Mouse (Mus musculus) embryonic facial prominence, embryonic 11.5 days (tissue): Measurements from ENCODE around the gene Mgmt. TPM values are rescaled to one million over a fixed set of nuclear protein-coding genes. Genes with fewer than 3 reads are reported as not detected.
A peak's percentile ranks its signal among the peaks of the same experiment; 100 is the strongest.

ENCODE experiments used
- ATAC-seq: fragments of 200-750 bp; cut with Nextera tagmentation; replicated peaks from 2 replicates; pipeline ENCODE4 v1.8.0; 2017; ENCODE audit warnings: low read depth; ENCODE audit not compliant: insufficient number of reproducible peaks, low FRiP score, low TSS enrichment
- DNase-seq: peaks from one replicate; pipeline ENCODE4 v3.0.0-alpha.2; 2015; ENCODE audit warnings: low spot score
- H3K27ac ChIP-seq: fragments of 300-500 bp; sonication (generic); replicated peaks from 2 replicates; pipeline ENCODE4 v1.5.1; 2014; ENCODE audit warnings: mild to moderate bottlenecking, low read depth, low read length, control low read depth
- H3K27me3 ChIP-seq: fragments of 300-500 bp; sonication (generic); 2 replicates; pipeline ENCODE4 v1.6.1; 2014; ENCODE audit warnings: mild to moderate bottlenecking, low read length, moderate library complexity, mixed read lengths; ENCODE audit not compliant: control insufficient read depth, insufficient read depth
- H3K36me3 ChIP-seq: fragments of 300-500 bp; sonication (generic); replicated peaks from 2 replicates; pipeline ENCODE4 v1.6.1; 2014; ENCODE audit warnings: low read depth, mild to moderate bottlenecking, low read length, moderate library complexity, mixed read lengths; ENCODE audit not compliant: control insufficient read depth, insufficient read depth
- H3K4me1 ChIP-seq: fragments of 300-500 bp; sonication (generic); 2 replicates; pipeline ENCODE4 v1.6.1; 2014; ENCODE audit warnings: low read length, mixed read lengths; ENCODE audit not compliant: control insufficient read depth, insufficient read depth
- H3K4me2 ChIP-seq: fragments of 300-500 bp; sonication (generic); 2 replicates; pipeline ENCODE4 v1.6.1; 2014; ENCODE audit warnings: low read depth, mild to moderate bottlenecking, control low read depth, low read length, moderate library complexity
- H3K4me3 ChIP-seq: fragments of 300-500 bp; sonication (generic); 2 replicates; pipeline ENCODE4 v1.5.1; 2014; ENCODE audit warnings: low read depth, low read length, control low read depth
- H3K9ac ChIP-seq: fragments of 300-500 bp; sonication (generic); replicated peaks from 2 replicates; pipeline ENCODE4 v1.6.1; 2014; ENCODE audit warnings: mild to moderate bottlenecking, control low read depth, low read length
- H3K9me3 ChIP-seq: fragments of 300-500 bp; sonication (generic); replicated peaks from 2 replicates; pipeline ENCODE4 v1.6.1; 2016; ENCODE audit warnings: mild to moderate bottlenecking, low read length, inconsistent platforms, mixed read lengths; ENCODE audit not compliant: control insufficient read depth
- WGBS: fragments of 180-500 bp; shearing (Covaris S2); extraction: QIAGEN DNeasy Blood & Tissue Kit; methylation state at CpG from one replicate; pipeline ENCODE4 v1.1.7; 2014; 5-methylcytosine and 5-hydroxymethylcytosine counted together
- polyA plus RNA-seq: library from polyadenylated mRNA; unstranded; fragments of >200 nt; fragmentation: Nextera tagmentation; extraction: Ambion mirVana; gene quantifications from 2 replicates; pipeline ENCODE4 v1.2.1, GENCODE M21; 2014

Mgmt gene
- polyA plus RNA-seq, 1 experiment from 2014 or later: 5.0 TPM

GRCm38 (mm10) chr7:137030789-137031188 is 136.4 kb downstream of the Mgmt start:
- Histone ChIP-seq H3K36me3 (no peaks in the 10 kb centered on the region), H3K4me1 (no peaks in the 10 kb centered on the region), H3K4me2 (no peak overlapping the region), H3K4me3 (no peak overlapping the region), H3K9ac (no peak overlapping the region), H3K27ac (no peak overlapping the region), H3K27me3 (no peaks in the 10 kb centered on the region), H3K9me3 (no peaks in the 10 kb centered on the region)
- WGBS: 88% methylated on average over 4 of the region's 4 CpGs
- no peak for ATAC-seq
- no peak for DNase-seq

DNA sequence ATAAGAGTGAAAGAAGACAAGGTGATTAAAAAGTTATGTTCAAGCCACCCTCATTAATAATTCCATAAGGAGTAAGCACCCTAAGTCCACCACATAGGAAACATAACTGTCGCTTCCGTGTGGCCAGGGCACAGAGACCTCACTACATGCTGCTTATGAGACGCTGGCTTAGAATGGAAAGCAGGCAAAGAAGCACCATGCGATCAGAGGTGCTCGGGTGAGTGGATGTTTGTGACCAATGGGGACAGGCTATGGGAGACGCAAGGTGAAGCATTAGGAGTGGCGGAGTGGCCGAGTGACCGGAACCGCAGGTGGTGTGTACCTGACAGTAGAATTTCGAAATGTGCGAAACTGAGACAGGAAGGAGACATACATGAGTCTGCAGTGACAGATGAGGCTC is 138.8 kb downstream of the Mgmt start:
- DNase-seq (no peak), ATAC-seq (no peak)
- Histone ChIP-seq H3K36me3 (no peaks in the 10 kb centered on the region), H3K4me2 (no peak overlapping the region), H3K9me3 (no peaks in the 10 kb centered on the region), H3K9ac (no peak overlapping the region), H3K27me3 (no peaks in the 10 kb centered on the region), H3K27ac (no peak overlapping the region), H3K4me1 (no peaks in the 10 kb centered on the region; the same call in 1 of the 2 replicates), H3K4me3 (no peak overlapping the region)
- WGBS: 97% methylated on average over 12 of the region's 12 CpGs

DNA sequence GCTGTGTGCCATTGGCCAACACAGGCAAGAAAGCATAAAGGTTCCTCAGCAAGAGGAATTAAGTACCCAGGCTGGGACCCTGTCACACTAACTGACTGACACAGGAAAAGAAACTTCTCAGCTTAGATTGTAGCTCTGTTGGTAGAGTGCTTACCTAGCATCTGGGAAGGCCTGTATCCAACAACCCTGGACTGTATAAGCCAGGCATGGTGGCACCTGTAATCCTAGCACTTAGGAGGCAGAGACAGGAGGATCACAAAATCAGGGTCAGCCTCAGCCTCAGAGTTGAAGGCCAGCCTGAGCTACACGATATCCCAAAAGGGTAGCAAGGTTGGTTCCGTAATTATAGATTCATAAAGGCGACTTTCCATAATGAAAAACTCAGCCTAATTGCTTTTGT is 140.6 kb downstream of the Mgmt start:
- H3K4me2 ChIP-seq: no peak overlapping the region
- H3K27ac ChIP-seq: no peak overlapping the region
- no peaks in the 10 kb centered on the region for H3K36me3 ChIP-seq
- ATAC-seq: no peak
- H3K27me3 ChIP-seq: no peaks in the 10 kb centered on the region
- no peak for DNase-seq
- H3K9ac ChIP-seq: no peak overlapping the region
- H3K9me3 ChIP-seq: no peaks in the 10 kb centered on the region
- no peaks in the 10 kb centered on the region; the same call in 1 of the 2 replicates for H3K4me1 ChIP-seq
- no peak overlapping the region for H3K4me3 ChIP-seq
- whole genome bisulfite sequencing: 95% methylated on average over 3 of the region's 3 CpGs

GRCm38 (mm10) chr7:137035916-137036315 is 141.5 kb downstream of the Mgmt start:
- no peaks in the 10 kb centered on the region for H3K9me3 ChIP-seq
- no peak overlapping the region for H3K4me2 ChIP-seq
- H3K27ac ChIP-seq: no peak overlapping the region
- WGBS: 69% methylated on average over 5 of the region's 5 CpGs
- no peaks in the 10 kb centered on the region for H3K36me3 ChIP-seq
- DNase-seq (no peak), ATAC-seq (no peak)
- H3K9ac ChIP-seq: no peak overlapping the region
- no peaks in the 10 kb centered on the region for H3K27me3 ChIP-seq
- no peaks in the 10 kb centered on the region; the same call in 1 of the 2 replicates for H3K4me1 ChIP-seq
- no peak overlapping the region for H3K4me3 ChIP-seq

DNA sequence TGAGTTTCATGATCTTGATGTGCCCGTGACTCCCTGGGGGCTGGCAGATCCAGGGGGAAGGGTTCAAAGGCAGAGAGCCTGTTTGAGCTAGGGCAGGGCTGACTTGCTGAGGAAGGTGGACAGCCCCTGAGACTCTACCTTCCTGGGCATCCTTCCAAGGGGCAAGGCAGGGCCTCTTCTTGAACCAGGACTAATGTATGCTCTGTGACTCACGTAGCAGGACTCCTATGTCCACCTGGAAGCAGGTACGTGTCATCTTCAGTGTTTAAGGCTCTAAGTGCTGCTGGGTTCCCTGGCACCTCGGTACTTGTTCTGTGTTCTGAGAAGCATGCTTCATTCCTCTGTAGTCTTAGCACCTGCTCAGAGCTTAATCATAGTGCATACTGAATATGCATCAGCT is 143.1 kb downstream of the Mgmt start:
- no peaks in the 10 kb centered on the region for H3K36me3 ChIP-seq
- DNase-seq: no peak
- no peaks in the 10 kb centered on the region for H3K9me3 ChIP-seq
- no peaks in the 10 kb centered on the region; the same call in 1 of the 2 replicates for H3K4me1 ChIP-seq
- no peak overlapping the region for H3K27ac ChIP-seq
- H3K27me3 ChIP-seq: no peaks in the 10 kb centered on the region
- no peak overlapping the region for H3K4me3 ChIP-seq
- ATAC-seq: no peak
- no peak overlapping the region for H3K4me2 ChIP-seq
- 81% methylated on average over 4 of the region's 4 CpGs for WGBS
- no peak overlapping the region for H3K9ac ChIP-seq

- Histone ChIP-seq H3K27me3 (no peaks in the 10 kb centered on the region), H3K4me3 (no peak overlapping the region), H3K36me3 (no peaks in the 10 kb centered on the region), H3K9me3 (no peaks in the 10 kb centered on the region), H3K9ac (no peak overlapping the region), H3K4me2 (no peak overlapping the region), H3K27ac (no peak overlapping the region), H3K4me1 (no peaks in the 10 kb centered on the region; the same call in 1 of the 2 replicates)
- DNase-seq (peak; percentile 12), ATAC-seq (no peak)
- 55% methylated on average over 5 of the region's 5 CpGs for WGBS
Measured at GRCm38 (mm10) chr7:137037872-137038271, 143.5 kb downstream of the Mgmt start.

- no peak overlapping the region for H3K4me2 ChIP-seq
- no peak for DNase-seq
- H3K27ac ChIP-seq: no peak overlapping the region
- H3K9me3 ChIP-seq: no peaks in the 10 kb centered on the region
- 68% methylated on average over 10 of the region's 10 CpGs for WGBS
- H3K9ac ChIP-seq: no peak overlapping the region
- H3K4me1 ChIP-seq: no peaks in the 10 kb centered on the region; the same call in 1 of the 2 replicates
- H3K27me3 ChIP-seq: no peaks in the 10 kb centered on the region
- no peaks in the 10 kb centered on the region for H3K36me3 ChIP-seq
- H3K4me3 ChIP-seq: no peak overlapping the region
- no peak for ATAC-seq
Measured at GRCm38 (mm10) chr7:137038311-137038945, 144.0 kb downstream of the Mgmt start.

DNA sequence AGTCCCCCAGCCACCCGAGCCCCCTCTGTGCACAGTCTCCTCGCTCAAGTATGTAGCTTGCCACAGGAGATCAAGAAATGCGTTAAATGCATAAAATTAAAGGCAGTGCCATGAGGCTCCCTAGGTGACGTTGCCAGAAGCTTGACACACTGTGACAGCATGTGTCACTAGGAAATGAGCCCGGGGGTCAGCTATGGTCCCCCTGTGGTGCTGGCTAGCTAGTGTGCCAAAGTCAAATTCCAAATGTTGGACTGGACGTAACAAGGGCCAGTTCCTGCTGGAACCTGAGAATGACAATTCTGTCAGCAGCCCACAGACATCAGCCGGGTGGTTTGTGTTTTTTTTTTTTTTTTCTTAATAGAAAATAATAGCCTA is 144.5 kb downstream of the Mgmt start:
- no peak overlapping the region for H3K4me2 ChIP-seq
- no peak overlapping the region for H3K9ac ChIP-seq
- no peaks in the 10 kb centered on the region; the same call in 1 of the 2 replicates for H3K4me1 ChIP-seq
- ATAC-seq (no peak), DNase-seq (no peak)
- no peaks in the 10 kb centered on the region for H3K27me3 ChIP-seq
- WGBS: 58% methylated on average over 7 of the region's 7 CpGs
- H3K4me3 ChIP-seq: no peak overlapping the region
- no peaks in the 10 kb centered on the region for H3K36me3 ChIP-seq
- H3K9me3 ChIP-seq: no peaks in the 10 kb centered on the region
- H3K27ac ChIP-seq: no peak overlapping the region
